Mouse (Mus musculus) G1E-ER4 (cell line): ENCODE results near the gene Tmem8b. TPM values are rescaled to one million over a fixed set of nuclear protein-coding genes. Genes with fewer than 3 reads are reported as not detected.

ENCODE experiments used
- GATA1 ChIP-seq: IDR thresholded peaks from one replicate; pipeline ENCODE4 v1.8.0; 2012; ENCODE audit warnings: low read length, inconsistent platforms
- polyA plus RNA-seq: library from polyadenylated mRNA; stranded (reverse); fragments of >175 nt; gene quantifications from 2 replicates; pipeline ENCODE4 v1.2.3, GENCODE M21; 2012

The Tmem8b gene
- polyA plus RNA-seq, 1 experiment, result 3.2 TPM

DNA sequence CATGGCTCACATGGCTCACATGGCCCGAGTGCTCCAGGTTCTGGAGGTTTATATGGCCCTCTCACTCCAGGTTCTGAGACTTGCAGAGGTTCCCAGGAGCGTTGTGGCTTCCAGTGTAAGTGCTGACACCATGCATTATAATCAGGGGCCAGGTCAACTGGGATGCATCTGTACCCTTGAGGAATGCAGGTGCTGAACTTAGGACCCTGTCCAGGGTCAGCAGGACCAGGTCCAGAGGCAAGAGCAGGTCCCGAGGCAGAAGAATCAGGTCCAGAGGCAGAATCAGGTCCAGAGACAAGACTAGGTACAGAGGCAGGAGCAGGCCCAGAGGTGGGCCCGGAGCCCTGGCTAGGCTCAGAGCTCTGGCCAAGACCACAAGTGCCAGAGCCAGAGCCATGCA is 16.0 kb upstream of the Tmem8b start:
- no peak for TF ChIP-seq GATA1

DNA sequence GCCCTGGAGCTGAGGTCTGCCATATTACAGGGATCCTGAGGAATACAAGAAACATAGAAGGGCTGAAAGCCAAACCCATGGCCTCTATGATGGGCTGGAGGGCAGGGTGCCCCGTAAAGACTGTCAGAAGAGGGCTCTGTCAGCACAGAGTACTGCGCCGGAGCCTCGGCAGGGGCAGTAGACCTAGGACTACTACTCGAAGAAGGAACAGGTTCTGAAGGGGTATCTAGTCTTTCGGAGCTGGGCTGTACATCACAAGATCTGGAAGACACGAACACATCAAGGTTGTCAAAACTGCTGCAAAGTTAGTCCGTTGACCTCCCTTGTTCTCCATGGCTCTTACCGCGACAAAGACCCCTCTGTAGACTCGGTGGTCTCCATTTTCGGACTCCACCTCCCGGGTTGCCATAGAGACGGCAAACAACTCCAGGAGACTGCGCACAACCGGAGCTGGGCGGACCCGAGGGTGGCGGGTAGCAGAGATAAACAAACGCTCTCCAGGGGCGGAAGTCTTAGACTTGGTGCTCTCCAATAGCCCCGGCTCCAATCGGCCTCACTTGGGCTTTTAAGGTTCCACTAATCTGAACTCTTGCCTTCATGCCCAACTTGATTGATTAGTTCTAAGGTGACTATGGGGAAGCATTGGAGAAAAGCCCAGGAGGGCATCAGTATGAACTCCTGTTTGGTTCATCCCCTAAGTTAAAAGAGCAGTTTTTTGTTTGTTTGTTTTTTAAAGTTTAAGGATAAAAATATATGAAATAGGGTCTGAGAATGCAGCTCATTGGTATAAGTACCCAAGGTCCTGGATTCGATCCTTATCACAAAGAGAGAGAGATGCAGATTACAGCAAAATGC is 15.4 kb upstream of the Tmem8b start, which contains the start of gene Spag8:
TSS of gene Spag8 (minus strand) at position 434 of the 855 bp plus-strand sequence.
- no peak for TF ChIP-seq GATA1

DNA sequence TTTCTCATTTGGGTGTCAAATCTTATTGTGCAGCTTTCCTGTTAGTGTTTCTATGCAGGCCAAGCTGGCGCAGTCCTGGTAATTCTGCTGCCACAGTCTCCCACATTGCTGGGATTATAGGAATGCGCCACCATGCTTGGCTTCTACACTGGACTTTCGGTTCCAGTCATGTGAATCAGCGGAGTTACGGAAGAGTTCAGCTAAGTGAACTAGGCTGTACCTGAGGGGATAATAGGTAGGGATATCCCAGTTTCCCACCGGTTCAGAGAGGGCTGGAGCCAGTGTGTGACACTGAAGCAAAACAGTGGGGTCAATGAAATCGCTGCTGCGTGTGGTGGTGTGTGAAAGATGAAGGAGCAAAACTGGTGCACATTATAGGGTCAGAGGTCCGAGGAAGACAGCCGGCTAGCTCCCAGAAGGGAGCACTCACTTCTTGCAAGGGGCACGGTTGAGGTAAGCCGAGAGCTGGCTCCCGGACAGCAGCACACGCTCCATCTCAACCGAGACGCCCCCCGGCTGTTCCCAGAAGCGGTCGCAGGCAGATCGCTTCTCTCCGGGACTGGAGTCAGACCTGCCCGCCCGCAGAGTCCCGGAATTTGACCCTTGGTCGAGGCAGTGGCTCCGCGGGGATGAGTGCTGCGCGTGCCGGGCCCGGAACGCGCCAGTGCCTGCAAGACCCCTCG is 13.0 kb upstream of the Tmem8b start:
- TF ChIP-seq GATA1, result no peak

DNA sequence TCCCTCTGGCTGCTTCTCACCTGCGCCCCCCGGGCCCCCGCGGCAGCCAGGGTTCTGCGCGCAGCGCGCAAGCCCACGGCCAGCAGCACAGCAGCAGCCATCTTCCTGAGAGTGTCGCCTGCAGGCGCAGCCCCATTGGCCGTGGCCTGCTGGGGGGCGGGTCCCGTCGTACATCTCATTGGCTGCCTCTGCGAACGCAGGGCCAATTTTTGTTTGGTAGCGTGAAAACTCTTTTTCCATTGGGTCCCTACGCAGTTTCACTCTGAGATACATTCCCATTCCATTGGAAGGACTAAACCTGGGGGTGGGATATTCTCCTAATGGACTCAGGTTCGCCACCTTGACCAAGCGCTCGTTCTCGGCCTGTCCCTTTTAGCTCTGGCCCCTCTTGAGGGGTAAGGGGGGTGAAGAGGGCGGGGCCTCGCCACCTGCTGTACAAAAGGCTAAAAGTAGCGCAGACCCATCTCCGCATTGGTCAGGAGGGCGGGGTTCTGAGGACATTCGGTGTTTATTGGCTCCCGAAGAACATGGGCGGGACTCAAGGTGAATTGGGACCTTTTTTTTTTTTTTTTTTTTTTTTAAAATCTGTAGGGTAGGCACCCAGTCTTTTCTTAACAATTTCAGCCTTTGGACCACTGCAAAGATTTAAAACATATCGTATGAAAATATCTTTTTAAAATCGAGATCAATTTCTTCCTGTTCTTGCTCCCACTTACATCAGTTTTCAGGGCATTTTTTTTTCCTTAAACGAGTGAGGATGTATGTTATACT is 12.2 kb upstream of the Tmem8b start, which contains the start of gene Hint2:
TSS of gene Hint2 (minus strand) at position 128 of the 771 bp plus-strand sequence.
- no peak for TF ChIP-seq GATA1

DNA sequence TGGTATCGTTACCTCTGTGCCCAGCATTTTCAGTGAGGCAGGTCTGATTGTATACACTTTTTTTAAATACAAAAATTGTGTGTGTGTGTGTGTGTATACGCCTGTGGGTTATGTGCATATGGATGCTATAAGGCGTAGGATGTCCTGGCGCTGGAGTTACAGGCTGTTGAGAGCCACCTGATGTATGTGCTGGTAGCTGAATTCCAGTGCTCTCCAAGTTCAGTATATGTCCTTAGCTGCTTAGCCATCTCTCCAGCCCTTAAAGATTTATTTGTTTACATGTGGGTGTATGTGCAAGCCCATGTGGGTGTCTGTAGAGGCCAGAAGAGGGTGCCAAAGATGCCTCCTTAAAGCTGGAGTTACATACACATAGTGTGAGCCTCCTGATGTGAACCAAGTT is 11.6 kb upstream of the Tmem8b start:
- TF ChIP-seq GATA1, result no peak

DNA sequence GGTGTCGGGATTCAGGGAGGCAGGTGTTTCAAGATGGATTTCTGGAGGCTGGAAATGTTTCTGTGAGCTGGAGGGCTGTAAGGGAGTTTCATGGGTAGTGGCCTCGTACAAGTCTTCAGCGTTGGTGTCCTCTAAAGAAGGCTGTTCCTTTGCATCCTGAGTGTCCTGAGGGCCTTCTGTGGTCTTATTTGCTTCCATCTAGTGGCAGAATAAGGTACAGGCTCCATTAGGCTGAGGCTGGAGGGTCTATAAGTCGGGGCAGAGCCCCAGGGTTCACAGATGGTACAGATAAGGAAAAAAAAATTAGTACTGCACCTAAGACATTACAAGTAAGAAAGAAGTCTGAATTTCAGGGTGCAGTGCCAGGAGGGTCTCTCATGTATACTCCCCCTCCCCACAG is 2.4 kb upstream of the Tmem8b start:
- TF ChIP-seq GATA1, result no peak

DNA sequence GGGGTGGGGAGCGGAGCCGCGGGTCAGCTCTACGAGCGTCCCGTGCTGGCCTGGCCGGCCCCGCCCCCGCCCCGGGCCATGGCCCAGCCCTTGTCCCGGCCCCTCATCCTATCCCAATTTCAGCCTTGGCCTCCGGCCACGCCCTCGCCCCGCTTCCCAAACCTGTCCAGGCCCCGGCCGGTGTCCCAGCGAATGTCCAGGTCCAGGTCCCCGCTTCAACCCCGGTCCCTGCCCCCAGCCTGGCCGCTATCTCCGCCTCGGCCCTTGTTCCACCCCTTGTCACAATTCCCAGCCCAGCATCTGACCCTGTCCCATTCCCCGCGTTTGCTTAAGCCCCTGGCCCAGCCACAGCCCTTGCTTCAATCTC is 640 bp downstream of the Tmem8b start:
- no peak for TF ChIP-seq GATA1

DNA sequence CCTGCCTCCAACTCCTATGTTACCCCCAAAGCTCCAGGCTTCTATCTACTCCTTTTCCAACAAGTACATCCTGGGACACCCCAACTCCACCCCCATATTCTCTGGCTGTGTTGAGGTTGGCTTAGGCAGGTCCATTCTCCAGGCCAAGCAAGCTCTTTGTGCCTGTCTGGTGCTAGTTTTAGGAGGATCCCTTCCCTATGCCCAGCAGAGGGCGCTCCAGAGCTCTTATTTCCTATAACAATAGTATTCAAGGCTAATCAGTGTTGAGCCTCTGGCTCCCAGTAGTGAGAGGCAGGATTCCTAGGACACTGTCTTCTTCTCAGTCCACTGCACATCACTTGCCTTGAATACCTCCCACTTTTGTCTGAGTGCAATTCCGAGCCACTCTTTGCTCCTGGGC is 3.3 kb downstream of the Tmem8b start:
- no peak for TF ChIP-seq GATA1

DNA sequence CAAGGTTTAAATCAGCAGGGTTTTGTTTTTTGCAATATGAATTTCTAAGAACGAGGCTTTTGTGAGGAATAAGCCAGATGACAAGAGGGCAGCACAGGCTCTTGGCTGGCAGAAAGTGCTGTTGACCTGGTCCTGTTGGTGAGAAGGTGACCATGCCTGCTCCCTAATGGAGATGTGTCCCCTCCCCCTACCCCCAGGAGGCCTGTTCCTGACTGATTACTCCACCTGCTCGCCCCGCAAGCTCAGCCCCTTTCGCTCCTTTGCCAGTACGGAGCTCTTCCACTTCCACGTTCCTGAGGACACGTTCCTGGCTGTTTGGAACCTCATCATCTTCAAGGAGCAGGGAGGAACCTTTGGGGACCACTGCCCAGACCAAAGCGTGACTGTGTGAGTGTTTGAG is 4.9 kb downstream of the Tmem8b start:
- no peak for TF ChIP-seq GATA1

DNA sequence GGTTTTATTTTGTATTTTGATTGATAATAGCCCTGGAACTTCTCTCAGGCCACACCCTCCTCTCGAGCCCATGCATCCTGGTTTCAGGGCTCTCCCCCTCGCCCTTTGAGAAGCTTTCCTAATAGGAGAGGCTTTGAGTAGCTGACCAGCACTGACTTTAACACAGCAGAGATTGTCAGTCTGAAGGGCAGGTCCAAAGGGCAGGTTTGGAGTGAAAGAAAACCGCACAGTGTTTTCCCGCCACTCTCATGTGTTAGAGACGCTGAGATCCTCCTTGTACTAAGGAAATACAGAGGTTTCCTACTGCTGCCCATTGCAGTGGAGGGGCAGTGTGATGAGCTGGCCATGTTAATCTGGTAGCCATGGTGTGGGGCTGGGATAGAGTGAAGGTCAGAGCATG is 6.2 kb downstream of the Tmem8b start:
- TF ChIP-seq GATA1, result no peak

DNA sequence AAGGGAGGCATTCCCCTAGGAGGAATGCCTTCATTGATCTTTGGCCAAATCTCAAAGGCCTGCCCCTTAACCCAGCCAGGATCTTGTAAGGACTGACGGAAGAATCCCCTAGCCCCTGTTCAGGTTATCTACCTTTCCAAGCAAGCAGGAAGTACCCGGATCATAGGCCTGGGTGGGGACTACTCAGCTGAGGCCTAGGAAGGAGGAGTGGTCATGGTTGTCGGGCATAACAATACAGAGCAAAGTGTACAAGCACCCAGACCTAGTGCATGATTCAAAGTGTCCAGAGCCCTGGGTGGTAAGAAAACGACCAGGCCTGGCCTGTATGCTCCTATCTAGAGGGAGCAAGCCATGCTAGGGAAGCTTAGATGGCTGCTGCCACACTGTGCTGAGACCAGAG is 6.8 kb downstream of the Tmem8b start:
- TF ChIP-seq GATA1, result no peak

DNA sequence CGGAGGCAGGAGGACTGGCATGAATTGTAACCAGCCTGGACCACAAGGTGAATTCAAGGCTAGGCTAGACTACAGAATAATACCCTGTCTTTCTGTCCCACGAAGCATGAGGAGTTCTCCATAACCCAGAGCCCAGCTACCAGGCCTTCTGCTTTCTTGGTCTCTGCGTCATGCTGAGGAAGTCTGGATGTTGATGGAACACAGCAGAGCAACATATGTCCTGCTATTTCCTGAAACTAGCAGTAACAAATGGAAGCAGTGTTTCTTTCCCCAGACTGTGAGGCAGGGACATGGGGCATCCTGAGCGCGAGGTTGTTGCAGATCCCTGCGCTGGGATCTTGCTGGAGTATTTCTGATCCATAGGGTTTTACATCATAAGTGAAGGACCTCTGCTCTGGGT is 9.8 kb downstream of the Tmem8b start:
- TF ChIP-seq GATA1, result no peak

DNA sequence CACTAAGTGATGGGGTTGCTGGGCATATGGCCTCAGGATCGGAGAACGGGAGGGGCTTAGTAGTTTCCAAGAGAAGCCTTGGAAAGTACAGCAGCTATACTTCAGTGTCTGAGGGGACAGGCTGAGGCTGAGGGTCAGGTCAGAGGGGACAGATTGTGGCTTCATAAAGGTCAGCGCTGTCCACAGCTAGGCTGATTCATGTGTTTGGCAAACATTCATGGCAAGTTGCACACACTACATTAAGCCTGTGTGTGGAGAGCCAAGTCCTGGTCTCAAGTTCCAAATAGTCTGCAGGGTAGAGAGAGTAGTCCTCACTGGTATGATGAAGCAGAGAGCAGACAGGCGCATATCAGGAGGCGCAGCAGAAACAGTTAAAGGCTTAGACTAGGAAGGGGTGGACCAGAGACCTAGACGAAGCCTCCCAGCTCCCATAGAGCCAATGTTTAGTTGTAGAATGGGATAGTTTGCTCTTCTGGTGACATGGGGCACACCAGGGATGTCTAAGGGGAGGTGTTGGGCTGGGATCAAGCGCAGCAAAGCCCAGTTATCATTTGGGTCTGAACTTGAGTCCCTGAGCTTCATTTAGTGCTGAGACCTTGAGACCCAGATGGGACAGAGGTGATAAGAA is 10.8 kb downstream of the Tmem8b start:
- TF ChIP-seq GATA1, result no peak

DNA sequence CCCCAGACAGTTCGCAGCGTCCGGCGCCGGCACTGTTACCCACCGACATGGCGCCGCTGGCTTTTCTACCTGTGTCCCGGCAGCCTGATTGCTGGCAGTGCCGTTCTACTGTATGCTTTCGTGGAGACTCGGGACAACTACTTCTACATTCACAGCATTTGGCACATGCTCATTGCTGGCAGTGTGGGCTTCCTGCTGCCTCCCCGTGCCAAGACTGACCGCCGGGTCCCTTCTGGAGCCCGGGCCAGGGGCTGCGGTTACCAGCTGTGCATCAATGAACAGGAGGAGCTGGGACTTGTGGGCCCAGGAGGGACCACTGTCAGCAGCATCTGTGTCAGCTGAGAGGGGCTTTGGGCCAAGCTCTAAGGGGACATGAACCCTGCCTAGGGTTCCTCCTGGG is 21.2 kb downstream of the Tmem8b start:
- no peak for TF ChIP-seq GATA1

DNA sequence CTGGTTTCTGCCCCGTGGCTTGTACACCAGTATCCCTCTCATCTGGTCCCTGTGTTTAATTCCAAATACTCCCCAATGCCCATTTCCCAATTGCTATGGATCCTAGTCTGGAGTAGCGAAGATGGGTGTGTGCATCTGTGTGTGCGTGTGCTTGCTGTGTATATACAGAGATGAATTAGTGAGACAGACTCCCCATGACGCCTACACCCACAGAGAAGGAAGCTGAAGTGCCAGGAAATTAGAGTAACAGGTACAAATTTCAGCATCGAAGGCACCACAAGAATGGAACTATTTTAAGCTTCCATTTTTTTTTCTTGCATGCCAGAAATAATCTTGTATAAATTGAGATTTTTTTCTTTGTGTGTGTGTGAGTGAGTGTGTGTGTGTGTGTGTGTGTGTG is 22.3 kb downstream of the Tmem8b start:
- TF ChIP-seq GATA1, result no peak

DNA sequence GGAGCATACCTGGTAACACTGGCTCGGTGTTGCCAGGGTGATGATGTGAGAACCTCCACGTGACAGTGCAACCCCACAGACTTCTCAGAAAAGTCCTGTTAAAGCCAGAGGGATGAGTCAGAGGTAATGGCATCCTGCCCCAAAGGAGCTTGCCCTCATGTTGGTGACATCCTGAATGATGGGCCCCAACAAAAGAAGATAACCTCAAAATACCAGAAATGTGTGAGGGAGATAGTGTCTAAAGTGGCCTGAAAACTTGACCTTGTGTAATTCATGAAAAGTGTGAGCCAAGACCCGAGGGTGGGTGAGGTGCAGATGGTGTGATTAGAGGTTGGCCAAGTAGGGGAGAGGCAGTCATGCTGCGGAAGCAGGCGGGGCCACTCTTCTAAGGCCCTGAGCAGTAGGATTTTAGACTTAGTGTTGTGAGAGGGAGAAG is 25.1 kb downstream of the Tmem8b start:
- no peak for TF ChIP-seq GATA1
